Mouse (Mus musculus): ENCODE results near the gene Tssk3. TPM values are rescaled to one million over a fixed set of nuclear protein-coding genes. Genes with fewer than 3 reads are reported as not detected.
A peak's percentile ranks its signal among the peaks of the same experiment; 100 is the strongest.

The Tssk3 gene
- total RNA-seq, 2 experiments from 2014 or later = not detected

- ATAC-seq (replicated peaks; ENCODE audit: low FRiP score, poor library complexity, severe bottlenecking) = peak; percentile 94
Measured at GRCm38 (mm10) chr4:129455265-129455664, 35.6 kb downstream of the Tssk3 start.

GRCm38 (mm10) chr4:129451471-129452169 is 39.2 kb downstream of the Tssk3 start:
- no peak for ATAC-seq (replicated peaks; ENCODE audit: low FRiP score, poor library complexity, severe bottlenecking)

DNA sequence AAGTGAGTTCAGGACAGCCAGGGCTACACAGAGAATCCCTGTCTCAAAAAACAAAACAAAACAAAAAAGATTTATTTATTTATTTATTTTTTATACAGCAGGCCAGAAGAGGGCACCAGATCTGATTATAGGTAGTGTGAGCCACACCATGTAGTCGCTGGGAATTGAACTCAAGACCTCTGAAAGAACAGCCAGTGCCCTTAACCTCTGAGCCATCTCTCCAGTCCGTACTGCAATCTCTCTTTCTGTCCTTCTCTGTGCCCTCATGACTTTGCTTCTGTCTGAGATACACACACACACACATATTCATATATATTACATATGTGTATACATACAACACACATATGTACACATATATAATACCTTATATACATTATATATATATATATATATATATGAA is 40.0 kb downstream of the Tssk3 start:
- no peak for ATAC-seq (replicated peaks; ENCODE audit: low FRiP score, poor library complexity, severe bottlenecking)

DNA sequence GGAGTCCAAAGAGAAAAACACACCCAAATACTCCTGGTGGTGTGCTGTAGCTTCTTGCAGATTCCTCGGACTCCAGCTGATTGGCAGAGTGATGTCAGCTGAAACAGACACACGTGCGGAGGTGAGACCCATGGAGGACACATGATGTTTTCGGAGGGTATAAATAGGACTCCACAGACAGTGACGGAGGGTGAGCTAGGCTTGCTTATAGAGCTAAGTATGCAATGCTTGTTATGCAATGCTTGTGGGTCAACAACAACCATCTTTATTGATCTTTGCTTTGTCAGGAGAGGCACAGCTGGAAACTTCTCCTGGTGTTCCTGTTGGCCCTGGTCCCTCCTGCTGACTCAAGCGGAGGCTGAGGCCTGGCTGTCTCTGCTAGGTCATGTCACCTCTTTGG is 42.1 kb downstream of the Tssk3 start:
- no peak for ATAC-seq (replicated peaks; ENCODE audit: low FRiP score, poor library complexity, severe bottlenecking)

GRCm38 (mm10) chr4:129447778-129448563 is 42.9 kb downstream of the Tssk3 start:
- no peak for ATAC-seq (replicated peaks; ENCODE audit: low FRiP score, poor library complexity, severe bottlenecking)

DNA sequence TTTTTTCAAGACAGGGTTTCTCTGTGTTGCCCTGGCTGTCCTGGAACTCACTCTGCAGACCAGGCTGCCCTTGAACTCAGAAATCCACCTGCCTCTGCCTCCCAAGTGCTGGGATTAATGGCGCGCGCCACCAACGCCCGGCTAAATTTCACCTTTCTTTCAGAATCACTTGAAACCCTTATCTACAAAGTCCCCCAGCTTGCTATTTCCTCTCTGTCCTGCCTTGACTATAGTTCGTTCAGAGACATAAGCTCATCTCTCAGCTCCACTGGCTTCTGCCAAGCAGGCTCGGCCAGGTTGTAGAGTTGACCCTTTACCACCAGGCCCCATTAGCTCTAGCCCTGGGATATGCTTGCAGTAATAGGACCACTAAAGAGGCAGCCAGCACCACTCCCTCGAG is 43.5 kb downstream of the Tssk3 start:
- ATAC-seq (replicated peaks; ENCODE audit: low FRiP score, poor library complexity, severe bottlenecking) = no peak

- no peak for ATAC-seq (replicated peaks; ENCODE audit: low FRiP score, poor library complexity, severe bottlenecking)
Measured at GRCm38 (mm10) chr4:129441145-129441544, 49.7 kb downstream of the Tssk3 start.

DNA sequence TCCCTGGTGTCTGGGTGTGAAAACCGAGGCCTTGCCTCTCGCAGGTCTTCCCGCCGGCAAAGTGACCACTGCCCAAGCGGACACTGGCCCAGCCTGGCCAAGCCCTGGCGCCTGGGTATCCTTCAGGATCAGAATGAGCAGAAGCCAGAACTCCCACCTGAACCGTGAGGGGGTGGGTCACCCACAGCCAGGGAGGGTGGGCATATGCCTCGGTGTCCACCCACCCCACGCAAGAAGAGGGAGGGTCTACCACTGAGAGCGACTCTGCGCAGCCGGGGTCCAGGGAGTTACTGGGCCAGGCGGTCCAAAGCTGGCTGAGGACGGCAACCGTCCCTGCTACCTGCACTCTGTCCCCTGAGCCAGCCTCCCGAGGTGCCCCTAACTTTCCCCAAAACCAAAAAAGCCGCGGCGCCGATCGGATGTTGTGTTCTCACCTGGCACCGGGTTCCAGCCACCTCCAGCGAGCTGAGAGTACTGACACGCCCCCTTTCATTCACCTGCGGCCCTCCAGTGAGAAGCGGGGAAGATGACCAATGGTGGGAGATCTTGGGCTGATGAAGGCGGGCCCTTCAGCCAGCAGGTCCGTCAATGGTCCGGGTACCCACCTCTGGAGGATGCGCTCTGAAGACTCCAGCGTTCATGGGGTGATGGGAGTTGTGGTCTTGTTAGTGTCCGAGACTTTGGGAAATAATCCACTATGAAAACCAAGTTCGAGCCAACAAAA is 50.3 kb downstream of the Tssk3 start, which contains the start of gene Zbtb8b:
Gene Zbtb8b (minus strand): TSS at position 514 of the 724 bp plus-strand sequence.
- ATAC-seq (replicated peaks; ENCODE audit: low FRiP score, poor library complexity, severe bottlenecking) = peak; percentile 33; the same call in 1 of the 2 replicates

Other genes starting within 250 kb of the Tssk3 start
- gene C77080, start 229.6 kb downstream of the Tssk3 start, total RNA-seq (2015; ENCODE audit: low replicate concordance) = not detected in 2 replicates
- gene C77080, start 229.6 kb downstream of the Tssk3 start, total RNA-seq (2017; ENCODE audit: low replicate concordance) = not detected in 2 replicates
- not detected in 2 replicates for gene Sync, start 203.4 kb downstream of the Tssk3 start, total RNA-seq (2015; ENCODE audit: low replicate concordance)
- 0.56 TPM in 1 of 2 replicates, not detected in the other for gene Sync, start 203.4 kb downstream of the Tssk3 start, total RNA-seq (2017; ENCODE audit: low replicate concordance)
- 60.2 and 64.6 TPM in 2 replicates for gene Rbbp4, start 155.7 kb downstream of the Tssk3 start, total RNA-seq (2015; ENCODE audit: low replicate concordance)
- 61.6 and 122 TPM in 2 replicates for gene Rbbp4, start 155.7 kb downstream of the Tssk3 start, total RNA-seq (2017; ENCODE audit: low replicate concordance)
- gene Zbtb8os, start 155.3 kb downstream of the Tssk3 start, total RNA-seq (2015; ENCODE audit: low replicate concordance) = 6.9 and 14.8 TPM in 2 replicates
- 4.9 and 19.1 TPM in 2 replicates for gene Zbtb8os, start 155.3 kb downstream of the Tssk3 start, total RNA-seq (2017; ENCODE audit: low replicate concordance)
- gene Zbtb8a, start 112.9 kb downstream of the Tssk3 start, total RNA-seq (2015; ENCODE audit: low replicate concordance) = 2.3 TPM in 1 of 2 replicates, not detected in the other
- gene Zbtb8a, start 112.9 kb downstream of the Tssk3 start, total RNA-seq (2017; ENCODE audit: low replicate concordance) = 1.5 and 1.7 TPM in 2 replicates
- not detected in 2 replicates for gene Zbtb8b, start 50.2 kb downstream of the Tssk3 start, total RNA-seq (2015; ENCODE audit: low replicate concordance)
- not detected in 2 replicates for gene Zbtb8b, start 50.2 kb downstream of the Tssk3 start, total RNA-seq (2017; ENCODE audit: low replicate concordance)
- gene Bsdc1, start 29.4 kb downstream of the Tssk3 start, total RNA-seq (2015; ENCODE audit: low replicate concordance) = 720 and 842 TPM in 2 replicates
- gene Bsdc1, start 29.4 kb downstream of the Tssk3 start, total RNA-seq (2017; ENCODE audit: low replicate concordance) = 1,074 and 1,469 TPM in 2 replicates
- gene Fam229a, start 168 bp upstream of the Tssk3 start, total RNA-seq (2015; ENCODE audit: low replicate concordance) = 3.3 TPM in 1 of 2 replicates, not detected in the other
- gene Fam229a, start 168 bp upstream of the Tssk3 start, total RNA-seq (2017; ENCODE audit: low replicate concordance) = 0.68 and 2.1 TPM in 2 replicates
- 12.5 and 23.4 TPM in 2 replicates for gene Marcksl1, start 22.6 kb upstream of the Tssk3 start, total RNA-seq (2015; ENCODE audit: low replicate concordance)
- gene Marcksl1, start 22.6 kb upstream of the Tssk3 start, total RNA-seq (2017; ENCODE audit: low replicate concordance) = 7.4 and 13.1 TPM in 2 replicates
- gene Hdac1, start 51.7 kb upstream of the Tssk3 start, total RNA-seq (2015; ENCODE audit: low replicate concordance) = 41.1 and 45.8 TPM in 2 replicates
- 27.0 and 42.9 TPM in 2 replicates for gene Hdac1, start 51.7 kb upstream of the Tssk3 start, total RNA-seq (2017; ENCODE audit: low replicate concordance)
- 2.9 TPM in 1 of 2 replicates, not detected in the other for gene Lck, start 82.6 kb upstream of the Tssk3 start, total RNA-seq (2015; ENCODE audit: low replicate concordance)
- 4.3 and 6.1 TPM in 2 replicates for gene Lck, start 82.6 kb upstream of the Tssk3 start, total RNA-seq (2017; ENCODE audit: low replicate concordance)
- not detected in 2 replicates for gene Fam167b, start 87.5 kb upstream of the Tssk3 start, total RNA-seq (2015; ENCODE audit: low replicate concordance)
- gene Fam167b, start 87.5 kb upstream of the Tssk3 start, total RNA-seq (2017; ENCODE audit: low replicate concordance) = not detected in 2 replicates
- 92.8 and 113 TPM in 2 replicates for gene Eif3i, start 109.6 kb upstream of the Tssk3 start, total RNA-seq (2015; ENCODE audit: low replicate concordance)
- 50.9 and 56.7 TPM in 2 replicates for gene Eif3i, start 109.6 kb upstream of the Tssk3 start, total RNA-seq (2017; ENCODE audit: low replicate concordance)
- gene Tmem234, start 109.6 kb upstream of the Tssk3 start, total RNA-seq (2015; ENCODE audit: low replicate concordance) = 37.9 and 60.8 TPM in 2 replicates
- 82.2 and 119 TPM in 2 replicates for gene Tmem234, start 109.6 kb upstream of the Tssk3 start, total RNA-seq (2017; ENCODE audit: low replicate concordance)
- gene Dcdc2b, start 123.2 kb upstream of the Tssk3 start, total RNA-seq (2015; ENCODE audit: low replicate concordance) = not detected in 2 replicates
- not detected in 2 replicates for gene Dcdc2b, start 123.2 kb upstream of the Tssk3 start, total RNA-seq (2017; ENCODE audit: low replicate concordance)
- gene Iqcc, start 128.1 kb upstream of the Tssk3 start, total RNA-seq (2015; ENCODE audit: low replicate concordance) = 1.7 and 2.7 TPM in 2 replicates
- 0.98 and 2.6 TPM in 2 replicates for gene Iqcc, start 128.1 kb upstream of the Tssk3 start, total RNA-seq (2017; ENCODE audit: low replicate concordance)
- gene Ccdc28b, start 132.9 kb upstream of the Tssk3 start, total RNA-seq (2015; ENCODE audit: low replicate concordance) = 2.1 and 22.4 TPM in 2 replicates
- 5.2 and 11.7 TPM in 2 replicates for gene Ccdc28b, start 132.9 kb upstream of the Tssk3 start, total RNA-seq (2017; ENCODE audit: low replicate concordance)
- gene Txlna, start 150.0 kb upstream of the Tssk3 start, total RNA-seq (2015; ENCODE audit: low replicate concordance) = 6.7 and 10.0 TPM in 2 replicates
- gene Txlna, start 150.0 kb upstream of the Tssk3 start, total RNA-seq (2017; ENCODE audit: low replicate concordance) = 11.3 and 20.8 TPM in 2 replicates
- 7.9 and 11.9 TPM in 2 replicates for gene Kpna6, start 181.7 kb upstream of the Tssk3 start, total RNA-seq (2015; ENCODE audit: low replicate concordance)
- gene Kpna6, start 181.7 kb upstream of the Tssk3 start, total RNA-seq (2017; ENCODE audit: low replicate concordance) = 7.6 and 10.3 TPM in 2 replicates
- 6.3 and 14.4 TPM in 2 replicates for gene Tmem39b, start 205.8 kb upstream of the Tssk3 start, total RNA-seq (2015; ENCODE audit: low replicate concordance)
- gene Tmem39b, start 205.8 kb upstream of the Tssk3 start, total RNA-seq (2017; ENCODE audit: low replicate concordance) = 0.28 and 0.68 TPM in 2 replicates

Measured in erythroblast, adult 5-6 weeks (primary cell).